Mouse (Mus musculus): Measurements from ENCODE around the gene Mrpl55.

The Mrpl55 gene

GRCm38 (mm10) chr11:59226787-59227603 is 24.7 kb downstream of the Mrpl55 start:
- no peak for DNase-seq (ENCODE audit: low spot score in 2 of 2)

GRCm38 (mm10) chr11:59227604-59228121 is 25.4 kb downstream of the Mrpl55 start:
- peak; percentile 34 to 46 for DNase-seq (ENCODE audit: low spot score in 2 of 2)

- DNase-seq (ENCODE audit: low spot score in 2 of 2) = peak; percentile 93 to 96
Observed at GRCm38 (mm10) chr11:59228122-59228953, 26.1 kb downstream of the Mrpl55 start, which contains the start of gene Arf1. Gene Arf1, minus strand, starts transcription at chr11:59228270.

GRCm38 (mm10) chr11:59230144-59230760 is 28.0 kb downstream of the Mrpl55 start:
- no peak for DNase-seq (ENCODE audit: low spot score in 2 of 2)

GRCm38 (mm10) chr11:59232797-59233196 is 30.5 kb downstream of the Mrpl55 start:
- no peak for DNase-seq (ENCODE audit: low spot score in 2 of 2)

- peak; percentile 40 to 54 for DNase-seq (ENCODE audit: low spot score in 2 of 2)
Observed at GRCm38 (mm10) chr11:59238525-59239427, 36.5 kb downstream of the Mrpl55 start.

- no peak for DNase-seq (ENCODE audit: low spot score in 2 of 2)
Observed at GRCm38 (mm10) chr11:59239428-59239785, 37.1 kb downstream of the Mrpl55 start.

GRCm38 (mm10) chr11:59239796-59240195 is 37.5 kb downstream of the Mrpl55 start:
- no peak for DNase-seq (ENCODE audit: low spot score in 2 of 2)

- DNase-seq (ENCODE audit: low spot score in 2 of 2) = no peak
Observed at GRCm38 (mm10) chr11:59241841-59242240, 39.6 kb downstream of the Mrpl55 start.

- DNase-seq (ENCODE audit: low spot score in 2 of 2) = no peak
Observed at GRCm38 (mm10) chr11:59243856-59244255, 41.6 kb downstream of the Mrpl55 start.

GRCm38 (mm10) chr11:59248101-59248500 is 45.8 kb downstream of the Mrpl55 start:
- DNase-seq (ENCODE audit: low spot score in 2 of 2) = no peak
